Mouse (Mus musculus) common myeloid progenitor, adult 5-6 weeks (primary cell): ENCODE data around the gene Gli3. TPM values are rescaled to one million over a fixed set of nuclear protein-coding genes. Genes with fewer than 3 reads are reported as not detected.

Experiments used
- ATAC-seq: replicated peaks from 2 replicates; pipeline ENCODE4 v1.8.0; 2016; ENCODE audit warnings: low read depth, mild to moderate bottlenecking, moderate TSS enrichment, inconsistent platforms; ENCODE audit not compliant: poor library complexity, severe bottlenecking
- total RNA-seq: library from RNA; stranded (forward); fragments of 200-1000, 187-1606 nt; gene quantifications from 2 replicates; pipeline ENCODE4 v1.2.3, GENCODE M21; 2017

Gli3 gene
- total RNA-seq, 1 experiment from 2014 or later, result 0.18 TPM

DNA sequence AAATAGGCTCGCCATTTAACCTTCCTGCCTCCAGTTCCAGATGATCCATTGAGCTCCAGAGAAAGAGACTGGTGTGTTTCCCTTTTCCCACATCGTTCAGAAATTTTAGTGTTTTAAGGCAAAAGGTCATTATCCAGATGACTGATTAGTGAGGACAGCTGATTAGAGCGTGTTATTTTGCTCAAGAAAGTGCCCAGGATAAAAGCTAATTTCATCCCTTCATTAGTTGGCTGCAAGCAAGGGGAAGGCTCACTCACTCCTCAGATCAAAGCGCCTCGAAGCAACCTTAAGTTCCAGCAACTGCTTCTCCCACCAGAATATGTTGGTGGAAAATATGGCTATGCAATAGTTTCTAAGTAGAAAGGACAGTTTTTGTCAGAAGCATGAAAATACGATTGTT is 86.4 kb downstream of the Gli3 start:
- no peak for ATAC-seq

DNA sequence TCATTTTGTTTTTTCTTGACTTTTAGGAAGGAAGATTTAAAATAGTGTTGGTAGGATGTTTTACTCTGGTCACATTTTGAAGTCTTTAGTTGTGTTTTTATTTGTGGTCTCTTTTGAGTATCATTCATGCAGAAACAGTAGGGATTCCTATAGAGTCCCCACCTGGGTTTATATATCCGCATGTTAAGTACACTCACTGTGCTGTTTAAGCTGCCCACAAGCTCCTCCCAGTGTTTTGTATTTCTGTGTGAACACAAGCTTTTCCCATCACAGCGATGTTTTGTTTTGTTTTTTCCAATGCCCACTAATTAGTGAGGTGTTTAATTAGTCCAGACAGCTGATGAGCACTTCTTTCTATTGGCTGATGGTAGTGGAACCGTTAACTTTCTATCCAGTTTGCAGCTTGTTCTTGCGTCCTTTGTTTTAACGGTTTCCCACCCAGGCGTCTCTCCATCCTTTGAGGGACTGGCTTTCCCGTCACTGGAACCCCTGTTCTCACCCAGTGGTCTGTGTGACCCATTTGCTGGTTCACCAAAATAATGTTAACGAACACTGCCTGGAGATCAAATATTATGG is 87.1 kb downstream of the Gli3 start:
- no peak for ATAC-seq

DNA sequence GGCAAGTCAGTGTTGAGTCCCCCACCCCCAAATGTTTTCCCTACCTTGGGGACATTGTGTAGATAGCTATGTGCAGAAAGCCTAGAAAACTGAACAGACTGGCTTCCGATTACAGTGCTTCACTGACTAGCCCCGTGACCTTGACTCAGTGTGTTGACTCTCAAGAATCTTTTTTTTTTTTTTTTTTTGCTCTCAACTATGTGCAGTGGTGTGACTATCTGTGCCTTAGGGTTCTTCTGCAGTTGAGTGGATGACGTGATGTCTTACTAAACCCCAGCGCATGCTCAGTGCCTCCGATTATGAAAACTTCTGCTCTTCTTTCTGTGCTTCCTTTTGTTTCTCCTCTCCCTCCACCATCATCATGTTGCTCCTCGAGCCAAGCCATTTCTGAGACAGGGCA is 87.7 kb downstream of the Gli3 start:
- ATAC-seq, result no peak

DNA sequence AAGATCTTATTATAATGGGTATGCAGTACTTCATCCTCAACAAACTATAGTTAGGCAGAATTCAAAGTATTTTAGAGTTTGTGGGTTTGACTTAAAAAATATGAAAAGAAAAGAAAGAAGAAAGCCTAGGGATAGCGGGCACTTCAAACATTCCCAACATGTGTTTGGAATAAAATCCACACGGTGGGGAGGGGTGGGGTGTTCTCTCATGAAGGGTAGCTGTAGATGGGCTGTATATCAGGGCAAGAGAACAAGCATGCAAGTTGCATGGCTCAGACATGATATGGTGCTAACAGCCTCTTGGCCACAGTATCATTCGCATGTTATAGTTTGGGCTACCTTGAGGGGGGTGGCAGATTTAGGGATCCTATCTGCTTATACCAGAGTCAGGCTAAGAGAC is 89.0 kb downstream of the Gli3 start:
- no peak for ATAC-seq

DNA sequence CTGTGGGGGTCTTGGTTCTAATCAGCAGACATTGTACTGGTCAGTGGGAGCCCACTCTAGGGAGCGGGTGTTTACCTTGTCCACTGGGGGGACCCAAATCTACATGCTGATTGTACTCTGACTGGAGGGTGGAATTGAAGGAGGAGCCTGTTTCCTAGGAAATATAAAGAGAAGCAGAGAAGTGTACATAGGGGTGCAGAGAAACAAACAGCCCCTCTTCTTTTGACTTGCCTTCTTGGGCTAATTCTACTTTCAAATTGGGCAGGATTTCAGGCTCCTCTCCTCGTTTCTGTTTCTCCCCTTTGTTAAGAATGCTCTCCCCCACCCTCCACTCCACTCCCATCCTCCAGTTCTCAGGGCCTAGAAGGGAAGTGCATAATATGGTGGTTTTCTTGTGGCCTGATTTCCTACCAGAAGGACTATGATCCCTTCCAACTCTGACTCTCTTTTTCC is 93.6 kb downstream of the Gli3 start:
- ATAC-seq, result peak; percentile 87

DNA sequence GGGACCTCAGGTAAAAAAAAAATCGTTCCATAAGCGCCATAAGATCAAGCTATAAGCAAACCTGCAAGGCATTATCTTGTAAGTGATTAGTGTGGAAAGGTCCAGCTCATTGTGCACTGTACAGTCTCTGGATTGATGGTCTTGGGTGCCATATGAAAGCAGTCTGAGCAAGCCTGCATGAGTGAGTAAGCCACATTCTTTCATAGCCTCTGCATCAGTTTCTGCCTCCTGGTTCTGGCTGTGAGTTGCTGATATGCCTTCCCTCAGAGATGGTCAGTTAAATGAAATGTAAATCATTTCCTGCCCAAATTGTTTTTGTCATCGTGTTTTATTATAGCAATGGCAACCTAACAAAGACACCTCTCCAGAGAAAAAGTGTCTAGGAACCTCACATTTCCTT is 98.4 kb downstream of the Gli3 start:
- no peak for ATAC-seq

DNA sequence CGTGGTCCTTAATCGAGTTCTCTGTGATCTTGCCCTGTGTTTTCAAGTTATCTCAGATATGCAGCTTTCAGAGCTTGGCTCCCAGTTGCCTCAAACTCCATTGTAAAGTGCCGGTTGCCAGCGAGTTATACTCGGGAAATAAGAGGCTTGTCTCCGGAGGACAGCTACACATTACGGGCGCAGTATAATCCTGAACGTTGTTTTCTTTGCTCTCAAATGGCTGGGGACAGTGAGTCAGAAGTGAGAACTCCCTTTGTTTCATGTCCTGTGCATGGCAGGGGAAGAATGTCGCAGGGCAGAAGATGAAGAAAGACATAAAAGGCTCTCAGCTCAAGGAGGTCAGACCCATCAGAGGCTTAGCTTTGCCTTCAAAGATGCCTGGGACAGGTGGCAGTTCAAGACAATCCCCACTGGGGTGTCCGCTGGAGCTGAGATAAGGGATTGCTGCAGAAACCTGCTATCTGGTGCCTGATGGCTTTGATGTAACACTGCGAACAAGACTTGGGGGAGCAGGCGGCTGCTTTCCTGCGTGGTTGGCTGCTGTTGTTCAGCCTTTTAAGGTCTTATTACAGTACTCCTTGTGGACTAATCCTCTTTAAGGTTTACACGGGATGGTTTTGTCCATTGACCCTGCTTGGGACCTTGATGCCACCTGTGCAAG is 108.0 kb downstream of the Gli3 start:
- ATAC-seq, result 0 out of 2 replicates have a peak, but pooled peaks have one; percentile 29

DNA sequence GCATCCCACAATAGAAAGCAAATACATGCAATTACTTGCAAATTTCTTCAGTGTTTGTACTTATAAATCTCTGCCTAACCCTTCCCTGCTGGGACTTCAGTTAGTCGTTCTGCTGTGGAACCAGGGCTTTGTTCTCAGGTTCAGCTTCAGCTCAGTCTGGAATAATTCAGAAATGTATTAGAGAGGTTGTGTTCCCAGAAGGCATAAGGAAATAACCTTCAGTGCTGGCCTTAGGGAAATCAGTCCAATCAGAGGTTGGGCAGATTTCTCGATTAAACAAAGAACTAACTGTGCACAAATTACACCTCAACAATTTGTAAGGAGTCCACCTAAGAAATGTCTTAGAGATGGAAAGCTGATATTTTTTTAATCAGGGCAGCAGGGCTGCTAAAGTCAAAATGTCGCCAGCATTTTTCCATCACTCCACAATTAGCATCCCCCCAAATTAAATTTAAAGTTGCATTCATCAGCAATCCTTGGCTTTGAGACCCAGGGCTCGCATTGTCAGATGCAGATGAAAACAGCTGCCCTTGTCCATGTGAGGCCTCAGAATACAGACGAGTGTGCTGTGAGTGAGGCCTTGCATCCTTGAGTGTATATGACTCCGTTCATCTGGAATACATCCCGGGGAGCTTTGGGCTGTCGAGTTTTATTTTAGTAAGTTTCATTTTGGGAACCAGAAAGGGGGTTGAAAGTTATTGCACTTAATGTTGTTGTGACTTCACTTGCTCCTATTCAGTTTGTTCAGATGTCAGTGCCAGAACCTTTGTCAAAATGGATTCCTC is 114.3 kb downstream of the Gli3 start:
- no peak for ATAC-seq

DNA sequence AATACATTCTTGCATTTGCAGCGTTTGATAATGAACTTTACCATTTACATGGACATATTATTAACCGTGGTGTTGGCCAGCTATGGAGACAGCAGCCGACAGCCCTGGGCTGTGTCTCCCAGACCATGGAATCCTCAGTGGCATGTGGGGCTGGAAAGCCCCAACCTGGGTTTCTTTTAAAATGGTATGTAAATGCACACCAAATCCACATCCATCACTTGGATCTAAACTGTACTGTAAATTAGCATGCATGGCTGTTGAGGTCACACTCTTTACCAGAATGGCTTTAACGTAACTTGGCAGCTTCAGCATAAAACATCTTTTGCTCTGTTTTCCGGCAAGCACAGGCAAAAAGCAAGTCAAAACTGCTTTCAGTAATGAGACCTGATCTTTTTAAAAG is 117.4 kb downstream of the Gli3 start:
- ATAC-seq, result no peak

DNA sequence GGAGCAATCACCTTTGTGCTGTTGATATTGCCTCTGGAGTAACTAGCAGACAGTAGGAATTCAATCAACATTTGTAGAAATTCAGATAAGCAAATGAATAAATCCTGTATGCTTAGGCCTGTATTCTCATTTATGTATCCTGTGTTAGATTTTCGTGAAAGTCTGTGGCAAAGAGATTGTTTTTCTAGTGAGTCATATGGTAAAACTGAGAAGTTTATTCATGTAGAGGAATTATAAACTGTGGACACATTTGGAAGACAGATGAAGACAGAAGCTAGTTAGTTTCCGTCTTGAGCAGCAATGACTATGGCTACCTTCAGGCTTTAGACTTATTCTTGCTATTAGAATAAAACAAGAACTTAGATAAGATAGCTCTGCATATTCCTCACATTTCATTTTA is 122.9 kb downstream of the Gli3 start:
- no peak for ATAC-seq

DNA sequence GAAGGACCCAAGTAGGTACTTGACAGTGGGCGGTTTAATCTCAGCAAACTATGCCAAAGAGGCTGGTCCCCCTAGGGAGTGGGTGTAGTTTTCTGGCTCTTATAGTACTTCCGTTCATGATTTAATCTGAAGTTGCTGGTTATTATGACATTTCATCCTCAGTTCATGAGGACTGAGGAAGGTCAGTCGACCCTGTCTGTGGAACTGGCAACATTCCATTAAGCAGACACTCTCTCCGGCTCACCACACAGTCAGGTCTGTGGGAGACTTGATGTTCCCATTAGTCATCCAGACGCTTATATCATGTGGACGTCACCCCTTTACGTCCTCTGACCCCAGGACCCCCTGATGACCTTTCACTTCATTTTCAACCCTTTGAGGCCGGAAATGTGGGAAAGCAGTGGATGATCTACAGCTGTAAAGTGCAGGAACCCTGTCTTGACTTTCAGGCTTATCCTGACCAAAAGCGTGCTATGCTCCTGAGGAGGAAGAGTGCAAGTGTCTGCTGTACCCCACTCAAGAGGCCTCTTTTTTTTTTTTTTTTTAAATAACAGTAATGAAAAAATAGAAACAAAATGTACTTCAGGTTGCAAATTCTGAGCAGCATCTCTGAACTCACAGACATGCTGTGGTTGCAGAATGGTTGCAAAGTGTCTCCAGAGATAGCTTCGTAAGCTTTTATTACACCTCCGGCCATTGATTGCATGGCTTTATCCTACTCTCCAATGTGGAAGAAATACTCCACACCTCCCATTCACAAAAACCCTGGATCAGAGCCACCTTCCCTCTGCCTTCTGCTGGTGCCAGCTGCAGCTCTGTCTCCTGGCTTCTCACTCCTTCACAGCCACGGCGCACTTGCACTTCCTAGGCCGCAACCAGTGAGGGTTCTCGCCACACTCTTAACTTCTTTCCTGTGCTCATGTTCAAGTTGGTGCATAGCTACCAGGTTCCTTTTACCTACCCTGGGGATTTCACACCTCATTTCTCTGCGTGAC is 125.5 kb downstream of the Gli3 start:
- no peak for ATAC-seq

DNA sequence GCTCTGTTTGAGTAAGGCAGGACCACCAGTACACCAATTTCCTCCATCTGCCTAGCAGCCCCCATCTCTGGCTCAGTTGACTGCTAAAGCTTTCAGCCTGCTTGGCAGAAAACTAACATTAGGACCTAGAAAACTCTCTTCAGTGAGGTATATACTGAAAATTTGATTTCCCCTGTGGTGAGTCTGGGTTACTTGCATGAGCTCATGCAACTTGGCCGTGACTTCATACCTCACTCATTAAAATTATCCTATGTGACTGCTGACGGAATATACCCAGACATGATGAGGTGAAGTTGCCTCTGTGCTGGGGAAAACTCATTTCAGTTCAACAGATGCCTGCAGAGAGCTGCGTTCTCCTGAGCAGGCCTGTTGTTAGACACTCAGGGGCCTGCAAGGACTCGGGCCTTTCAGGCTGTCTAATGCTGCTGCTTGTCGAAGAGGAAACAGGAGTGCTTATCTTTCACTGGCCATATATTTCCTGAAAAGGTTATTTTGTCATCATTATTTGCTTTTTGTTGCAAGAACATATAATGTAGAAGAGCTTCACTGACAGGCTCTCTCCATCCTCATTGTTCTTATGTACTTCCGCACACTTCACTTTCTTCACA is 127.4 kb downstream of the Gli3 start:
- peak; percentile 92 for ATAC-seq

DNA sequence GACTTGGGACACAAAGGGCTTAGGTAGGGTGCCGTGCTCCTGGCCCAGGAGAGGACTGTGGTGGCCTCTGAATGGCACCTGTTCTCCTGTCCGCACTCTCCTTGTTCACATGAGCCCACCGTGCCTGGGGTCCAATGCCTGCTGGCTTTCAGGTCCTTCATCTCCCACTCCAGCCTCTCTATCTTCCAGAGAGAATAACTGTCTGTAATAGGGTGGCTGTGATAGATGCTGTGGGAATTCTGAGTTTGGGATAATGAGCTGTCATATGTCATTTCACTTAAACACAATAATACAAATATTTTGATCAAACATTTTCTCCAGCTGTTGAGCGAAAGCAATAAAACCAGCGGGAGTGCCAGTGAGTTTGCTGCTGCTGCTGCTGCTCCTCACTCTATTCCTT is 133.6 kb downstream of the Gli3 start:
- ATAC-seq, result no peak

DNA sequence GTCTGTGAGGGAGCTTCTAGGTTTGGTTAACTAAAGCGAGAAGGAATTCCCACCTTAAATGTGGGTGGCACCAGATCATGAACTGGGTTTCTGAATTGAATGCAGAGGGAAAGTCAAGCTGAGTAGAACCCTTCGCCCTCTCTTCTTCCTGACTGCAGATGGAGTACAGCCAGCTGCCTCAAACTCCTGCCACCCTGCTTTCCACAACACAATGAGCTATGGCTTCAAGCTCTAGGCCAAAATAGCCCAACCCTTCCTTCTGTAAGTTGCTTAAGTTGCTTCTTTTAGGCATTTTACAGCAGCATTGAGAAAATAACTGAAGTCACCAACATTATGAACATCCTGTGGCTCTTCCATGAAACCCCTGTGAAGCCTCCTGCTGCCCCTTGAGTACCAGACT is 136.7 kb downstream of the Gli3 start:
- ATAC-seq, result no peak

DNA sequence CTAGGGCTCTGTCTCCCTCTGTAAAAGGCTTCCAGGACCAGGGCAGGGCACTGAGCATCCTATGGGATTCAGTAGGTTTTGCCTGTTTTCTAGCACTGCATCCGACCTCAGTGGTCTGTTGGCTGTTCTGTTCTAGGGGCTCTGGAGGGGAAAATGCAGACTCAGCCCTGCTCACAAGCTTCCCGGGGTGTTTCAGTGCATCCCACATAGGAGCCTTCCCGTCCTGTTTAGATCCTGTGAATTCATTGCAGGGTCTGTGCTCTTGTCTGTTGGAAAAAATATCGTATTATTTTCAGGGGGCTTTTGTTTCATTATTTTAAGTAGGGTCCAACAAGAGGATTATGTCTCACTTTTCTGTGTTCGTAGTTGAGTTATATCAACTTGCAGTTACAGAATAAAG is 139.1 kb downstream of the Gli3 start:
- no peak for ATAC-seq

DNA sequence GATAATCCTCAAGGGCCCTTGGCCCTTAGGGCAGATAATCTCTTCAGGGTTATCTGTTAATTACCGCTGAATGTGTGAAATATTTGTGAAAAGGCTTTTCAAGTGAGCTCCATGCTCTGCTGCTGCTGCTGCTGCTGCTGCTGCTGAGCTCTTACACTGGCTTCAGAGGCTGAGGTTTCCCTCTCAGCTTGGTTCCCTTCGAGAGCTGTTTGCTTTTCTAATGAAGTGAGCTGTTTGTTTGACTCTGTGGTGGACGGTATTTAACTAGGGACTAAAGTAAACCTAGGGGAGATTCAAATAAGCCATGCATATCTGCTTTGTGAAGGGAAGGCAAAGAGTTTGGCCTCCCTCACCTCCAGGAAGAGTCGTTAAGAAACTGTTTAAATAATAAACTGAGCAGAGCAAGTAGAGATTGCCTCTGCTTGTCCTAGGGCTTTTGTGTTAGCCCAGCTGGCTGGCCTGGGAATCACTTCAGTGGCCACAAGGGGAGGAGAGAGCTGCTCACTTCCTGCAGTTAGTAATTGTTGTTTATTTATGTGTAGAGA is 139.7 kb downstream of the Gli3 start:
- ATAC-seq, result no peak

DNA sequence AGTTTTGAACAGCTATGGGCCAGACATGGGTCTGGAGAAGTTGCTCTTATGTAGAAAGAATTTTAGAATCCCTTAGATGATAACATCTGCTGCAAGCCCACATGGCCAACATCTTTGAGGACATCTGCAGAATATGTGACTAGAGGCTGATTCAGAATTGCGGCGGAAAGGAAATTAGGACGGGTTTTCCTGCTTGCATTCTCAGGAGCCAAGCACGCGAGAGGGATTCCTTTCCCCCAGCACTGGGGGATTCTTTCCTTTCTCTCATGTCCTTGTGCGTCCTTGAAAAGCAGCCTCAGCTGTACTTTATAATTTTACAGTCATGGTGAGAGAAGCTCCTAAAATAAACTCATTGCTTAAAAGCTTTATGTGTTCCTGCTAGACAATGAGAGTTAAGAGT is 141.0 kb downstream of the Gli3 start:
- ATAC-seq, result no peak

DNA sequence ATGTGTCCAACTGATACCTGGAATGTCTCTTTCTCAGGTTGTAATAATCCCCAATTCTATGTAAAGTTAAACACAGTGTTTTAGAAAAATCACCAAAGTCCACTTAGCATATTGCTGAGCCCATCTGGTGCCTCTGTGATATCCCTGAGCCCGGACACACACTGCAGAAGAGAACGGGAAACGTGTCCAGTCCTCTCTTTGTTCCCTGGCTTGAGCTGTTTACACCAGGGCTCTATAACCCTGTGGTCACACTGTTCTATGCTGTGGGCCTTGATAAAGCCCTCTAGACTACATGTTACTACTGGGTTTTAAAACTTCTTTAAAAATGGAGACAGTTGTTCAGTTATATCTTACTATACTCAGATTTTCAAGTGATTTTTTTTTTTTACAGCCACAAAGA is 154.4 kb downstream of the Gli3 start:
- no peak for ATAC-seq

DNA sequence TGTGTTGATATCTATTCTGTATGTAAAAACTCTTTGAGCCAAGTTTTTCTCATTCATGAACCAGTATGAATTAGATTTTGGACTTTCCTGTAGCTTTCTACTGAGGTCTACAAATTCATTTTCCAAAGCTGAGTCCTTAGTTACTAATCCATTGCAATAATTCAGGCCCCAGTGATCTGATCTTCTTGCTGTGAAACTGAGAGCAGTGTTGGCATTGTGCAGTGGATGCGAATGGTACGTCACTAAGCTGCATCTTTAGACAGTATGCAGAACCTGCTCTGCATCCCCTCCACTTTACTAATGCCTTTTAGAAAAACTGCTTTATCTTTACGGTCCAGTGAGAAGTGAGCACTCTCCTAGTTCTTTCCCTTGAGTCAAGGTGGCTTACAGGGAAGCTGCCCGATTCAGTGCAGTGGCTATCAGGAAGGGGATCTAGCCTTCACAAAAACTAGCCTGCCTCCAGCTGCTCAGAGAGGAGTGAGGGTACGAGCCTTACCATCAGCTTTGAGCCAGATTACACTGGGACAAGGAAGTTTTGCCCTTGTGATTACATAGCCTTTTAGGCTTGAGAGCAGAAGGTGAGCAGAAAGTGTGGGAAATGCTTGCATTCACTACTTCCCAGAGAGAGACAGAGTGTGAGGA is 155.1 kb downstream of the Gli3 start:
- no peak for ATAC-seq
